Mouse (Mus musculus) stomach, embryonic 14.5 days (tissue): ENCODE data around the gene Bcdin3d. TPM values are rescaled to one million over a fixed set of nuclear protein-coding genes. Genes with fewer than 3 reads are reported as not detected.

Experiments
- ATAC-seq: fragments of 200-750 bp; cut with Nextera tagmentation; 2 replicates; pipeline ENCODE4 v1.8.0; 2017; ENCODE audit warnings: low read depth, moderate TSS enrichment; ENCODE audit not compliant: insufficient number of reproducible peaks, insufficient read depth, low FRiP score
- H3K27ac ChIP-seq: fragments of 300-500 bp; sonication (generic); 2 replicates; pipeline ENCODE4 v1.5.1; 2014; ENCODE audit warnings: mild to moderate bottlenecking, low read length, moderate library complexity, mixed read lengths
- H3K27me3 ChIP-seq: fragments of 300-500 bp; sonication (generic); 2 replicates; pipeline ENCODE4 v1.6.1; 2014; ENCODE audit warnings: low read length, control low read depth, mixed read lengths; ENCODE audit not compliant: control insufficient read depth, insufficient read depth
- H3K36me3 ChIP-seq: fragments of 300-500 bp; sonication (generic); 2 replicates; pipeline ENCODE4 v1.6.1; 2014; ENCODE audit warnings: mild to moderate bottlenecking, control low read depth, low read length, moderate library complexity, mixed read lengths; ENCODE audit not compliant: control insufficient read depth, insufficient read depth
- H3K4me1 ChIP-seq: fragments of 300-500 bp; sonication (generic); 2 replicates; pipeline ENCODE4 v1.6.1; 2014; ENCODE audit warnings: low read length, control low read depth, mixed read lengths; ENCODE audit not compliant: control insufficient read depth, insufficient read depth
- H3K4me2 ChIP-seq: fragments of 300-500 bp; sonication (generic); replicated peaks from 2 replicates; pipeline ENCODE4 v1.6.1; 2014; ENCODE audit warnings: low read depth, low read length, control low read depth
- H3K4me3 ChIP-seq: fragments of 300-500 bp; sonication (generic); 2 replicates; pipeline ENCODE4 v1.5.1; 2014; ENCODE audit warnings: low read depth, low read length, control low read depth
- H3K9ac ChIP-seq: fragments of 300-500 bp; sonication (generic); replicated peaks from 2 replicates; pipeline ENCODE4 v1.6.1; 2014; ENCODE audit warnings: low read depth, mild to moderate bottlenecking, control low read depth, low read length, moderate library complexity, mixed read lengths
- H3K9me3 ChIP-seq: fragments of 300-500 bp; sonication (generic); 2 replicates; pipeline ENCODE4 v1.6.1; 2016; ENCODE audit warnings: low read depth, low read length, control low read depth; ENCODE audit not compliant: control insufficient read depth
- WGBS: fragments of 180-500 bp; shearing (Covaris S2); extraction: QIAGEN DNeasy Blood & Tissue Kit; methylation state at CpG from one replicate; pipeline ENCODE4 v1.1.7; 2014; 5-methylcytosine and 5-hydroxymethylcytosine counted together
- polyA plus RNA-seq: library from polyadenylated mRNA; unstranded; fragments of >200 nt; fragmentation: Nextera tagmentation; extraction: Ambion mirVana; gene quantifications from 2 replicates; pipeline ENCODE4 v1.2.1, GENCODE M21; 2014

Bcdin3d gene
- polyA plus RNA-seq, 1 experiment from 2014 or later: 16.7 TPM

DNA sequence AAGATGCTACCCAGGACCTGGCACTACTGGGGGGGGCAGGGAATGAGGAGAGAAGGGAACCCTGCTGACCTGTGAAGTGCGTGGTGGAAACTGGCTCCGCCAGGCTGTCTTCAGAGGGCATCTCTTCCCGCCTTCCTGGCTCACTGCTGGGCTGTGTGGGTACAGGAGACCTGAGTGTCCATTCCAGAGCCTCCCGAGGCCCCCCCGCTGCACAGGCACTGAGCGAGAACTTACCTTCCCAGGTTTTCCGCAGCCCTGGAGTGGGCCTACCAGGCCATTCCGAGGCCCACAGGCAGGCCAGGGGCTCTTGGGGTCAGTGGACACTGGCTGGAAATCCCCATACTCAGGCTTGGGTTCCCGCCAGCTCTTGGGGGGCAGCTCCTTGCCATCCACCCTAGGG, 50.6 kb downstream of the Bcdin3d start:
- Histone ChIP-seq H3K27me3 (no peaks in the 10 kb centered on the region), H3K27ac (no peak overlapping the region), H3K4me2 (no peak overlapping the region), H3K9ac (no peak overlapping the region), H3K4me3 (no peak overlapping the region), H3K9me3 (no peaks in the 10 kb centered on the region), H3K4me1 (peaks cover 7% of the 10 kb centered on the region), H3K36me3 (peaks cover 44% of the 10 kb centered on the region)
- 90% methylated on average over 9 of the region's 9 CpGs for WGBS
- ATAC-seq: no peak

DNA sequence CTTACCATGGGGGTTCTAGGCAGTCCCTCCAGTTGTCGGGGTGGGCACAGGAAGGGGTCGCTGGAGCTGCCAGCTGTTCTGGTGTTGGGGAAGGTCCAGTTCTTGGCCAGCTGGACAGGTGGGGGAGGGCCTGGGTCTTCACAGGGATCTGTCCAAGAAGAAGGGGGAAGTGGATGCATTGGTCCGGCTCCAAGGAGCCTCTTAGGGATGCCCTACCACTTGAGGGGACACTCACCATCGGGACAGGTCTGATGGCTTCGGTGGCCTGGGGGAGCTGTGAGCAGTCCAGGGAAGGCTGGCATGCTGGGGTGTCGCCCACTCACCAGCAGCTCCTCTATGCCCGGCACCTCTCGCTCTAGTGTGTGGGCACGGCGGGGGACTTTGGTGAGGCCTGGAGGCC, 51.4 kb downstream of the Bcdin3d start:
- Histone ChIP-seq H3K9ac (no peak overlapping the region), H3K27ac (no peak overlapping the region), H3K4me1 (peaks cover 7% of the 10 kb centered on the region), H3K4me2 (no peak overlapping the region), H3K27me3 (no peaks in the 10 kb centered on the region), H3K4me3 (no peak overlapping the region), H3K9me3 (no peaks in the 10 kb centered on the region), H3K36me3 (peaks cover 40% of the 10 kb centered on the region)
- 87% methylated on average over 10 of the region's 10 CpGs for WGBS
- ATAC-seq: no peak

DNA sequence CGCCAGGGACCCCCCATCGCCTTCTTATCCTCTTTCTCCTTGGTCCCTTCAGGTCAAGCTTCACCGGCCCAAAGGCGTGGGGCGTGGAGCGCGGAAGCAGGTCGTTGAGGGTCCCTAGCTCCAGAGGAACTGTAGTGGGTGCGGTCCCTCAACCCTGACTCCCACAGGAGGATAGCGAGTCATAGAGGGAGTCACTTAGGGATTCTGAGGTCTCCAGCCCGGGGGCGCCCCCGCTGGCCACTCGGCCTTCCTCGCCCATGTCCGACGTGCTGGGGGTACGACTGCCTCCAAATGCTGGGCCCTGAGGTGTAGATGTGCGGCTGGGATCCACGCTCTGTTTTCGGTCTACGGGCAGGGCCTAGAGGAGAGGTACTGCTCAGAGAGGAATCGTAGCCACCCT, 52.0 kb downstream of the Bcdin3d start:
- WGBS: 93% methylated on average over 23 of the region's 23 CpGs
- H3K27ac ChIP-seq: no peak overlapping the region
- peaks cover 34% of the 10 kb centered on the region for H3K36me3 ChIP-seq
- H3K4me1 ChIP-seq: peaks cover 7% of the 10 kb centered on the region
- ATAC-seq: no peak
- no peak overlapping the region for H3K4me3 ChIP-seq
- H3K4me2 ChIP-seq: no peak overlapping the region
- H3K9ac ChIP-seq: no peak overlapping the region
- no peaks in the 10 kb centered on the region for H3K27me3 ChIP-seq
- no peaks in the 10 kb centered on the region for H3K9me3 ChIP-seq

DNA sequence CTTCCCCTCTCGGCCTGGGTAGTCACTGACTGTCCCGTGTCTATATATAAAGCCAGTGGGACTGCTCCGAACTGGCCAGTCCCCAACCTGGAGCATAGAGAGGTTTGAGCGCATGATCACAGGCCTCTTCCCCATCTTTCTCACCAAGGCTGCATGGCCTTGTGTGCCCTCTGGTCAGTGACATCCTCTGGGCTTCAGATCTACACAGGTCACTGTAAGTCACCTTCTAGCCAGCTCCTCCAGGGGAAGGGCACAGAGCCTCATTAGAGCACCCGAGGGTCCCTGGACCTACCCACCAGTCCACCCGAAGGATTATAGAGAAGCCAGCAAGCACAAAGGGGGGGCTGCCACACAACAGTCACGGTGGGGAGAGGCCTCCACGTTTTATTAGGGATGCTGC, 52.9 kb downstream of the Bcdin3d start:
- Histone ChIP-seq H3K4me1 (peaks cover 7% of the 10 kb centered on the region), H3K36me3 (peaks cover 25% of the 10 kb centered on the region), H3K9me3 (no peaks in the 10 kb centered on the region), H3K27ac (peak overlapping the region; percentile 86), H3K27me3 (no peaks in the 10 kb centered on the region), H3K9ac (no peak overlapping the region), H3K4me3 (no peak overlapping the region), H3K4me2 (no peak overlapping the region)
- no peak for ATAC-seq
- WGBS: 85% methylated on average over 8 of the region's 8 CpGs

DNA sequence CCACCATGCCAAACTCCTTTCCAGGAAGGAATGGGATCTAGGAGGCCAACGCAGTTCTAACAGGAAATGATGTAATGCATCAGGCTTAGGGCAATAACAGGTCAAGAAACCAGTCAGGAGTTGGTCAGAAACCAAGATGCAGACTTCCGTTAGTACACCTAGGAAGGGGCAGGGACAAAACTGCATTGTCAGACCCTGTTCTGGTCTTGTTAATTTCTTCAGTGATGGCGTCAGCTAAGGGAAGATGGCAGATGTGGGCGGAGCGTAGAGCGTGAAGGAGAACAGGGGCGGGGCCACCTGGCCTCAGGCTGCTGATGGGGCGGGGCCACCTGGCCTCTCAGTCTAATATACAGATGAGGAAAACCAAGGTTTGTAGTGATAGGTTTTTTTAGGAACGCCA, 53.4 kb downstream of the Bcdin3d start:
- H3K27ac ChIP-seq: peak overlapping the region; percentile 86
- no peak overlapping the region for H3K9ac ChIP-seq
- H3K4me1 ChIP-seq: peaks cover 9% of the 10 kb centered on the region
- WGBS: 71% methylated on average over 9 of the region's 9 CpGs
- H3K27me3 ChIP-seq: no peaks in the 10 kb centered on the region
- ATAC-seq: no peak
- H3K36me3 ChIP-seq: peaks cover 20% of the 10 kb centered on the region
- H3K4me3 ChIP-seq: no peak overlapping the region
- no peaks in the 10 kb centered on the region for H3K9me3 ChIP-seq
- peak overlapping the region; percentile 15 for H3K4me2 ChIP-seq

DNA sequence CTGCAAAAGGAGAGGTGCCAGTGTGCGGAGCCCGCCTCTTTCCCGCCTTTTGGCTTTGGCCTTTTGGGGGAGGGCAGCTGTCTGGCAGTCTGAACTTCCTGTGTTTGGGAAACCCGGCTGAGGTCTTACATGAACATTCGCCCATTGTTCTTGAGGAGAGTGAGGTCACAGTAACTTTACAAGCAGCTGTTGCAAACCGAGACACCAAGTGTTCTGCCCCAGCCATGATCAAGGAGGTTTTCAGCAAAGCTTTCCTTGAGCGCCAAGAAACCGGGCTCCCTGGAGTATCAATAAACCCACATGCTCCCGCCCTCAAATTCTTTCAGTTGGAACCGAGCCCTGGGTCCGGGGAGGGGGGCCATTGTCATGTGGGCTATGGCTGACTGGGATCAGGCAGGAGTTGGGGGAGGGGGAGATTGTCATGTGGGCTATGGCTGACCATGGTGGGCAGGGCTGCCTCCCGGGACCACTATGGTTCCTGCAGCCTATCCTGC, 54.0 kb downstream of the Bcdin3d start:
- peaks cover 9% of the 10 kb centered on the region for H3K4me1 ChIP-seq
- H3K4me2 ChIP-seq: peak overlapping the region; percentile 15
- peak overlapping the region; percentile 86 for H3K27ac ChIP-seq
- no peak overlapping the region for H3K9ac ChIP-seq
- H3K4me3 ChIP-seq: no peak overlapping the region
- peak; percentile 51; the same call in 1 of the 2 replicates for ATAC-seq
- H3K36me3 ChIP-seq: peaks cover 20% of the 10 kb centered on the region
- 7% methylated on average over 12 of the region's 12 CpGs for WGBS
- no peaks in the 10 kb centered on the region for H3K27me3 ChIP-seq
- no peaks in the 10 kb centered on the region for H3K9me3 ChIP-seq

DNA sequence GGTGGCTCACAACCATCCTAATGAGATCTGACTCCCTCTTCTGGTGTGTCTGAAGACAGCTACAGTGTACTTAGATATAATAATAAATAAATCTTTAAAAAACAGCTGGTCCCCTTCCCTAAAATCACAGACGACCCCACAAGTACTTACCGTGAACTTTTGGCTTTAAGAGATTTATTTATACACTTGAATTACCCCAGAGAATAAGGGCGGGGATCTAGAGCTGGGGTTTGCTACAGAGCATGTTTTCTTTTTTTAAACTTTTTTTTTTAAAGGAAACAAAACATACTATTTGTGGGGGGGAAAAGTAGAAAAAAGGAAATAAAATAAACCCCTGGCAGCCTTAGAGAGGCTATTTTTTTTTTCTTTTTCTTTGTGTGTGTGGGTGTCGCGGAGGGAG, 54.4 kb downstream of the Bcdin3d start:
- Histone ChIP-seq H3K9me3 (no peaks in the 10 kb centered on the region), H3K4me1 (peaks cover 9% of the 10 kb centered on the region), H3K4me3 (no peak overlapping the region), H3K36me3 (peaks cover 15% of the 10 kb centered on the region), H3K9ac (no peak overlapping the region), H3K27me3 (no peaks in the 10 kb centered on the region), H3K27ac (peak overlapping the region; percentile 86; the same call in 1 of the 2 replicates), H3K4me2 (peak overlapping the region; percentile 15)
- no peak for ATAC-seq
- 22% methylated on average over 5 of the region's 5 CpGs for WGBS

Other genes with a start within 250 kb of the Bcdin3d start
- 0.73 and 1.7 TPM in 2 replicates for gene Kcnh3, start 249.9 kb downstream of the Bcdin3d start, polyA plus RNA-seq
- 141 and 145 TPM in 2 replicates for gene Mcrs1, start 222.8 kb downstream of the Bcdin3d start, polyA plus RNA-seq
- gene Prpf40b, start 179.6 kb downstream of the Bcdin3d start, polyA plus RNA-seq: 57.3 and 57.5 TPM in 2 replicates
- 0.13 TPM in 1 of 2 replicates, not detected in the other for gene Fam186b, start 178.8 kb downstream of the Bcdin3d start, polyA plus RNA-seq
- gene Fmnl3, start 104.2 kb downstream of the Bcdin3d start, polyA plus RNA-seq: 21.5 and 23.1 TPM in 2 replicates
- 317 and 355 TPM in 2 replicates for gene Tmbim6, start 81.8 kb downstream of the Bcdin3d start, polyA plus RNA-seq
- 8.9 and 9.3 TPM in 2 replicates for gene Nckap5l, start 17.0 kb downstream of the Bcdin3d start, polyA plus RNA-seq
- gene Faim2, start 53.4 kb upstream of the Bcdin3d start, polyA plus RNA-seq: 0.29 and 0.42 TPM in 2 replicates
- gene Aqp2, start 104.3 kb upstream of the Bcdin3d start, polyA plus RNA-seq: not detected in 2 replicates
- 0.21 and 0.72 TPM in 2 replicates for gene Aqp5, start 116.1 kb upstream of the Bcdin3d start, polyA plus RNA-seq
- not detected in 2 replicates for gene Aqp6, start 126.7 kb upstream of the Bcdin3d start, polyA plus RNA-seq
- gene Racgap1, start 176.9 kb upstream of the Bcdin3d start, polyA plus RNA-seq: 108 and 109 TPM in 2 replicates
- gene Asic1, start 195.6 kb upstream of the Bcdin3d start, polyA plus RNA-seq: 1.5 and 1.8 TPM in 2 replicates
- 37.8 and 40.1 TPM in 2 replicates for gene Smarcd1, start 227.4 kb upstream of the Bcdin3d start, polyA plus RNA-seq
- not detected in 2 replicates for gene Gm17349, start 230.8 kb upstream of the Bcdin3d start, polyA plus RNA-seq
- gene Gpd1, start 242.8 kb upstream of the Bcdin3d start, polyA plus RNA-seq: 0.20 and 0.21 TPM in 2 replicates